Mouse (Mus musculus) heart, postnatal 0 days (tissue): ENCODE data around the gene Myo5a. TPM values are rescaled to one million over a fixed set of nuclear protein-coding genes. Genes with fewer than 3 reads are reported as not detected.

Experiments
- ATAC-seq: fragments of 200-750 bp; cut with Nextera tagmentation; 2 replicates; pipeline ENCODE4 v1.8.0; 2017; ENCODE audit warnings: low read depth, moderate number of reproducible peaks, moderate library complexity; ENCODE audit not compliant: insufficient read depth
- DNase-seq: peaks from one replicate; pipeline ENCODE4 v3.0.0-alpha.2; 2016; ENCODE audit warnings: low spot score
- H3K27ac ChIP-seq: fragments of 300-500 bp; sonication (generic); 2 replicates; pipeline ENCODE4 v1.5.1; 2014; ENCODE audit warnings: low read depth, mild to moderate bottlenecking
- H3K27me3 ChIP-seq: fragments of 300-500 bp; sonication (generic); 2 replicates; pipeline ENCODE4 v1.6.1; 2014; ENCODE audit warnings: low read length, mixed read lengths; ENCODE audit not compliant: control insufficient read depth, insufficient read depth
- H3K36me3 ChIP-seq: fragments of 300-500 bp; sonication (generic); replicated peaks from 2 replicates; pipeline ENCODE4 v1.6.1; 2014; ENCODE audit warnings: low read length, mixed read lengths; ENCODE audit not compliant: control insufficient read depth, insufficient read depth
- H3K4me1 ChIP-seq: fragments of 300-500 bp; sonication (generic); 2 replicates; pipeline ENCODE4 v1.6.1; 2014; ENCODE audit warnings: antibody characterized with exemption; ENCODE audit not compliant: control insufficient read depth, insufficient read depth
- H3K4me2 ChIP-seq: fragments of 300-500 bp; sonication (generic); 2 replicates; pipeline ENCODE4 v1.6.1; 2014; ENCODE audit warnings: low read depth, mild to moderate bottlenecking, low read length, moderate library complexity
- H3K4me3 ChIP-seq: fragments of 300-500 bp; sonication (generic); 2 replicates; pipeline ENCODE4 v1.5.1; 2014; ENCODE audit warnings: low read depth, low read length
- H3K9ac ChIP-seq: fragments of 300-500 bp; sonication (generic); replicated peaks from 2 replicates; pipeline ENCODE4 v1.6.1; 2014; ENCODE audit warnings: low read depth, low read length, mixed read lengths
- H3K9me3 ChIP-seq: fragments of 300-500 bp; sonication (generic); replicated peaks from 2 replicates; pipeline ENCODE4 v1.6.1; 2016; ENCODE audit warnings: low read length; ENCODE audit not compliant: control insufficient read depth
- CTCF ChIP-seq: IDR thresholded peaks from 2 replicates; pipeline ENCODE4 v1.5.1; 2016; ENCODE audit warnings: antibody characterized with exemption, control low read depth, low read depth
- EP300 ChIP-seq: IDR thresholded peaks from 2 replicates; pipeline ENCODE4 v1.6.1; 2016; ENCODE audit warnings: antibody characterized with exemption, low read depth
- WGBS: fragments of 180-500 bp; shearing (Covaris S2); extraction: QIAGEN DNeasy Blood & Tissue Kit; methylation state at CpG from one replicate; pipeline ENCODE4 v1.1.7; 2014; 5-methylcytosine and 5-hydroxymethylcytosine counted together
- polyA plus RNA-seq: library from polyadenylated mRNA; unstranded; fragments of >200 nt; fragmentation: Nextera tagmentation; extraction: Ambion mirVana; gene quantifications from 2 replicates; pipeline ENCODE4 v1.2.1, GENCODE M21; 2015
- total RNA-seq: library from RNA; depleted of rRNA; stranded (reverse); fragments of >200 nt; gene quantifications from 2 replicates; pipeline ENCODE4 v1.2.3, GENCODE M21; 2014; ENCODE audit warnings: low replicate concordance

Myo5a gene
- total and polyA plus RNA-seq, 2 experiments from 2014 or later = 3.6 to 7.1 TPM

DNA sequence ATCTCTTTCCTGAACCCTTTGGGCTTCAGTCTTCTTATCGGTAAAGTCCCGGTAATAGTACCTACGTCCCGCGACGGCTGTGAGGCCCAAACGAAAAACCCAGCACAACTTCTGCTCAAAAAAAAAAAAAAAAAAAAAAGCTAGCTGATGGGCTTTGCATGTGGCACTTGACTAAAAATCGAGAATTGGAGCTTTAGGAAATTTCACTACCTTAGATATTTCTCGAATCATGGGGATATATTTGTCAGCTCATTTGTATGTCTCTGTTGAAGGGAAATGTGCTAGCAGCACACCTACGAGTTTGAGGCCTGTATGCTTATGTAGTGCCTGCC lies 32.5 kb upstream of the Myo5a start:
- no peaks in the 10 kb centered on the region for H3K27me3 ChIP-seq
- H3K4me2 ChIP-seq = peak overlapping the region; percentile 63
- ATAC-seq (no peak), DNase-seq (no peak)
- 1% methylated on average over 10 of the region's 10 CpGs for WGBS
- TF ChIP-seq CTCF (no peak), EP300 (no peak)
- H3K9me3 ChIP-seq = no peaks in the 10 kb centered on the region
- H3K9ac ChIP-seq = peak overlapping the region; percentile 92
- H3K4me3 ChIP-seq = peak overlapping the region; percentile 94
- H3K27ac ChIP-seq = peak overlapping the region; percentile 77; the same call in 1 of the 2 replicates
- peaks cover 9% of the 10 kb centered on the region for H3K4me1 ChIP-seq
- H3K36me3 ChIP-seq = no peaks in the 10 kb centered on the region; the same call in 1 of the 2 replicates

DNA sequence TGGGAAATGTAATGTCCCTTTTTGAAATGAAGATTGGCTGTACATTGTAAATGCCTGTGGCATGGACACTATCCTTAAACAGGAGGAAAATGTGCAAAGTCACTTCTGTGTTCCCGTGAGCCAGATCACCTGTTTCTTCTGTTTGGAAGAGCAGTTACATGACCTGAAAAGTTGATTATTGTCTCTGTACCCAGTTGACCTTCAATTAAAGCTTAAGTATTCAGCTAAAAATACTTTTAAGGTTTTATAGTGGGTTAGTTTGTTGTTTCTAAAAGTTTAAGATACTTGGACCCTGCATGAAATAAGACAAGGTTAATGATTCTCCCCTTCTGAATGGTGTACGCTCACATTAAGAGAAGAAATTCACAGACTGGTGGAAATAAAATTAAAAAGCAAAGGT lies 30.2 kb upstream of the Myo5a start:
- Histone ChIP-seq H3K4me2 (no peak overlapping the region), H3K4me3 (no peak overlapping the region), H3K4me1 (peaks cover 9% of the 10 kb centered on the region), H3K27ac (no peak overlapping the region), H3K9me3 (no peaks in the 10 kb centered on the region), H3K36me3 (peaks cover 2% of the 10 kb centered on the region; the same call in 1 of the 2 replicates), H3K9ac (no peak overlapping the region), H3K27me3 (no peaks in the 10 kb centered on the region)
- TF ChIP-seq EP300 (no peak), CTCF (no peak)
- 81% methylated on average over 2 of the region's 2 CpGs for whole genome bisulfite sequencing
- ATAC-seq (no peak), DNase-seq (no peak)

DNA sequence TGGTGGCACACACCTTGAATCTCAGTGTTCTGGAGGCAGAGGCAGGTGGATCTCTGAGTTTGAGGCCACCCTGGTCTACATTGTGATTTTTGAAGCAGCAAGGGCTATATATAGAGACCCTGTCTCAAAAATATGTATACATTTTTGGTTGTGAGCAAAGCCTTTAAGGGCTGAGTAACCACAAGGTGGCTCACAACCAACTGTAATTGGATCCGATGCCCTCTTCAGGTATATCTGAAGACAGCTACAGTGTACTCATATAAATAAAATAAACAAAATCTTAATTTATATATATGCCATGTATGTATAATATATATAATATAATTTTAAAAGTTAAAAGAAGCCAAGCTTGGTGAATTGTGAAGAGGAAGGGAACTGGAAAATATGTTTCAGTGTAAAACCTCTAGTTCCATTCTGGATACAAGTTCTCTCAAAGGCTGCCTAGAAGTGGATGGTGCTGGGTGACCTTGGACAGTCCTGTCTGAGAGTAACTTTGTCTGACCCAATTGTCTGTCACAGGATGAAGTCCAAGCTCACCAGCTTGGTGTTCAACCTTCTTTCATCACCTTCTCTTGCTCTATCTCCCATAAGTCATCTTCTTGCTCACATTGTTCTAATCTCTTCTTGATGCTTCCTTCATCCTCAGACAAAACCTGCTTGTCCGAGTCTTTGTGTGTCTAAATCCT lies 28.8 kb upstream of the Myo5a start:
- Histone ChIP-seq H3K4me3 (no peak overlapping the region), H3K27me3 (no peaks in the 10 kb centered on the region), H3K9me3 (no peaks in the 10 kb centered on the region), H3K36me3 (peaks cover 12% of the 10 kb centered on the region; the same call in 1 of the 2 replicates), H3K9ac (no peak overlapping the region), H3K4me1 (peaks cover 12% of the 10 kb centered on the region), H3K4me2 (no peak overlapping the region), H3K27ac (no peak overlapping the region)
- 72% methylated on average over 2 of the region's 2 CpGs for WGBS
- no peak for ATAC-seq
- no peak for DNase-seq
- TF ChIP-seq EP300 = no peak
- TF ChIP-seq CTCF = no peak

DNA sequence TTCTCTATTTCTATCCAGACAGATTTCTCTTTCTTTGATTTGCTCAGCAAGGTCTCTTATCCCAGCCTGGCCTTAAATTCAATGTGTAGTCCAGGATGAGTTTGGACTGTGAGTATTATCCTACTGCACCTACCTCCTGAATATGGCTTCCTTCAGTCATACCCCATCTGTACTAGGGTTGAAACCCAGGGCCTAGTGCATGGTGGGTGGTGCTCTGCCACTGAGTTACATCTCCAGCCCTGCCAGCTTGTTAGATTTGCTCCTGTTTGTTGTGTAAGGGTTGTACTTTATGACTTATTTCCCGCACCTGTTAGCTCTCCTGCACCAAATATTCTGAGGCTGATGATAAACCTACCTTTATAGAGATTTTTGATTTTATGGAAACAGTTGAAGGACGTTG lies 27.6 kb upstream of the Myo5a start:
- no peak overlapping the region for H3K9ac ChIP-seq
- TF ChIP-seq CTCF = no peak
- TF ChIP-seq EP300 = no peak
- H3K4me2 ChIP-seq = no peak overlapping the region
- no peaks in the 10 kb centered on the region for H3K9me3 ChIP-seq
- DNase-seq = no peak
- no peak overlapping the region for H3K27ac ChIP-seq
- H3K4me3 ChIP-seq = no peak overlapping the region
- peaks cover 12% of the 10 kb centered on the region; the same call in 1 of the 2 replicates for H3K36me3 ChIP-seq
- WGBS = 86% methylated on average over 2 of the region's 2 CpGs
- H3K27me3 ChIP-seq = no peaks in the 10 kb centered on the region
- peaks cover 12% of the 10 kb centered on the region for H3K4me1 ChIP-seq
- no peak for ATAC-seq

DNA sequence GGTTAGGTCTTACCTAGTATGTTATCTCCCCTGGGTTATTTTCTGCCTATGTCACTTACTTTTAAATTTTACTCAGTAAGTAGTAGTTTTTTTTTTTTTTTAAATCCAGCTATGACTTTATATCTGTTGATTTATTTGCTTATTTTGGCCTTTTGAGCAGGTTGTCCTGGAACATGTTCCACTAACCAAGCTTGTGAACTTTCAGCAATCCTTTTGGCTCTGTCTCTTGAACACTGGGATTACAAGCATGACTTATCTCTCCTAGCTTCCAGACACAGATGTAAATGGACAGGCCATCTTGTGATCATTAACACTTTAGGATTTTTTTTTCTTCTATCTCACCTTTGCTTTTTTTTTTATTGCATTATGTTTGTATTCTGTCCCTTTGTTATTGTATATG lies 23.7 kb upstream of the Myo5a start:
- no peaks in the 10 kb centered on the region for H3K9me3 ChIP-seq
- no peak for ATAC-seq
- H3K4me2 ChIP-seq = no peak overlapping the region
- H3K4me1 ChIP-seq = 0 out of 2 replicates have a peak, but pooled peaks cover 3% of the 10 kb centered on the region
- peaks cover 12% of the 10 kb centered on the region; the same call in 1 of the 2 replicates for H3K36me3 ChIP-seq
- DNase-seq = no peak
- H3K27ac ChIP-seq = no peak overlapping the region
- H3K4me3 ChIP-seq = no peak overlapping the region
- no peaks in the 10 kb centered on the region for H3K27me3 ChIP-seq
- H3K9ac ChIP-seq = no peak overlapping the region
- no peak for TF ChIP-seq CTCF
- no peak for TF ChIP-seq EP300

DNA sequence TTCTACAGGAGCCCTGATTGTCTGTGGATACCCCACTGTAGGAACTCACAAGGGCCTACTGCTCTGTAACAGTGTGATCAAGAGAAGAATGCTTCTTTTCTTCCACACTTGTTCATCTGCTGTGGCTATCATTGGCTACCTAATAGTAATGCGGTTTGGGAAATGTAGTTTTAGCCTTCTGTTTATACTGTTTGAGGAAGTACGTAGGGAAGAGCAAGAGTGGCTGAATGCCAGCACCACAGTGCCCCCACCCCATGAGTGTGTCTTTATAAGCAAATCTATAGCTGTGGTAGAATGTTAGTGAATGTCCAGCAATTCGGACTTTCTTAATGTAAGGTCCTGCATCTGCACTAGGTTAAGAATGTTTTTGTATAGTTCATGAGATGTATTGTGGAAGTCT lies 21.7 kb upstream of the Myo5a start:
- 73% methylated on average over 3 of the region's 3 CpGs for WGBS
- Histone ChIP-seq H3K9ac (no peak overlapping the region), H3K4me2 (no peak overlapping the region), H3K27me3 (no peaks in the 10 kb centered on the region), H3K36me3 (peaks cover 12% of the 10 kb centered on the region; the same call in 1 of the 2 replicates), H3K27ac (no peak overlapping the region), H3K9me3 (no peaks in the 10 kb centered on the region), H3K4me1 (0 out of 2 replicates have a peak, but pooled peaks cover 3% of the 10 kb centered on the region), H3K4me3 (no peak overlapping the region)
- ATAC-seq = no peak
- TF ChIP-seq CTCF (no peak), EP300 (no peak)
- no peak for DNase-seq
